Mouse (Mus musculus) kidney, postnatal 0 days (tissue): ENCODE measurements around the gene Plekhg2. TPM values are rescaled to one million over a fixed set of nuclear protein-coding genes. Genes with fewer than 3 reads are reported as not detected.

Experiments used
- ATAC-seq: fragments of 200-750 bp; cut with Nextera tagmentation; replicated peaks from 2 replicates; pipeline ENCODE4 v1.8.0; 2017; ENCODE audit warnings: low read depth, moderate number of reproducible peaks, moderate TSS enrichment, moderate library complexity; ENCODE audit not compliant: low FRiP score
- DNase-seq: peaks from one replicate; pipeline ENCODE4 v3.0.0-alpha.2; 2016; ENCODE audit warnings: low spot score
- H3K27ac ChIP-seq: fragments of 300-500 bp; sonication (generic); 2 replicates; pipeline ENCODE4 v1.5.1; 2014; ENCODE audit warnings: mild to moderate bottlenecking
- H3K27me3 ChIP-seq: fragments of 300-500 bp; sonication (generic); 2 replicates; pipeline ENCODE4 v1.6.1; 2014; ENCODE audit warnings: low read length, mixed read lengths; ENCODE audit not compliant: insufficient read depth
- H3K36me3 ChIP-seq: fragments of 300-500 bp; sonication (generic); 2 replicates; pipeline ENCODE4 v1.6.1; 2014; ENCODE audit warnings: low read length, mixed read lengths; ENCODE audit not compliant: insufficient read depth
- H3K4me1 ChIP-seq: fragments of 300-500 bp; sonication (generic); replicated peaks from 2 replicates; pipeline ENCODE4 v1.6.1; 2014; ENCODE audit warnings: antibody characterized with exemption, low read length, mixed read lengths; ENCODE audit not compliant: insufficient read depth
- H3K4me2 ChIP-seq: fragments of 300-500 bp; sonication (generic); 2 replicates; pipeline ENCODE4 v1.6.1; 2014; ENCODE audit warnings: mild to moderate bottlenecking, low read length, moderate library complexity, mixed read lengths
- H3K4me3 ChIP-seq: fragments of 300-500 bp; sonication (generic); replicated peaks from 2 replicates; pipeline ENCODE4 v1.5.1; 2014; ENCODE audit warnings: low read depth, low read length
- H3K9ac ChIP-seq: fragments of 300-500 bp; sonication (generic); 2 replicates; pipeline ENCODE4 v1.6.1; 2014; ENCODE audit warnings: low read depth, low read length
- H3K9me3 ChIP-seq: fragments of 300-500 bp; sonication (generic); replicated peaks from 2 replicates; pipeline ENCODE4 v1.6.1; 2016; ENCODE audit warnings: low read length, inconsistent platforms, mixed read lengths
- CTCF ChIP-seq: IDR thresholded peaks from 2 replicates; pipeline ENCODE4 v1.5.1; 2016; ENCODE audit warnings: antibody characterized with exemption, low read depth, mild to moderate bottlenecking, moderate library complexity
- WGBS: fragments of 180-500 bp; shearing (Covaris S2); extraction: QIAGEN DNeasy Blood & Tissue Kit; methylation state at CpG from one replicate; pipeline ENCODE4 v1.1.7; 2014; 5-methylcytosine and 5-hydroxymethylcytosine counted together
- polyA plus RNA-seq: library from polyadenylated mRNA; unstranded; fragments of >200 nt; fragmentation: Nextera tagmentation; extraction: Ambion mirVana; gene quantifications from 2 replicates; pipeline ENCODE4 v1.2.1, GENCODE M21; 2015

The Plekhg2 gene
- polyA plus RNA-seq, 1 experiment from 2014 or later: 29.9 TPM

- H3K36me3 ChIP-seq: peaks cover 19% of the 10 kb centered on the region; the same call in 1 of the 2 replicates
- H3K4me1 ChIP-seq: peaks cover 29% of the 10 kb centered on the region
- TF ChIP-seq CTCF: no peak
- no peak overlapping the region for H3K4me2 ChIP-seq
- no peak overlapping the region for H3K9ac ChIP-seq
- DNase-seq: no peak
- no peak for ATAC-seq
- H3K4me3 ChIP-seq: no peak overlapping the region
- H3K9me3 ChIP-seq: no peaks in the 10 kb centered on the region
- WGBS: 91% methylated on average over 9 of the region's 9 CpGs
- no peak overlapping the region for H3K27ac ChIP-seq
- H3K27me3 ChIP-seq: no peaks in the 10 kb centered on the region
Observed at GRCm38 (mm10) chr7:28385196-28385595, 12.8 kb upstream of the Plekhg2 start.

- 82% methylated on average over 6 of the region's 6 CpGs for WGBS
- DNase-seq: no peak
- Histone ChIP-seq H3K4me1 (peaks cover 33% of the 10 kb centered on the region), H3K36me3 (peaks cover 17% of the 10 kb centered on the region; the same call in 1 of the 2 replicates), H3K4me2 (no peak overlapping the region), H3K27me3 (no peaks in the 10 kb centered on the region), H3K27ac (no peak overlapping the region), H3K4me3 (no peak overlapping the region), H3K9me3 (no peaks in the 10 kb centered on the region), H3K9ac (no peak overlapping the region)
- ATAC-seq: no peak
- TF ChIP-seq CTCF: no peak
Observed at GRCm38 (mm10) chr7:28384162-28384561, 11.8 kb upstream of the Plekhg2 start.

GRCm38 (mm10) chr7:28383606-28384005 is 11.2 kb upstream of the Plekhg2 start:
- 73% methylated on average over 4 of the region's 4 CpGs for WGBS
- no peaks in the 10 kb centered on the region for H3K9me3 ChIP-seq
- H3K4me3 ChIP-seq: no peak overlapping the region
- H3K4me2 ChIP-seq: no peak overlapping the region
- DNase-seq: no peak
- H3K36me3 ChIP-seq: peaks cover 12% of the 10 kb centered on the region; the same call in 1 of the 2 replicates
- H3K27ac ChIP-seq: peak overlapping the region; percentile 98
- peaks cover 33% of the 10 kb centered on the region for H3K4me1 ChIP-seq
- no peak for TF ChIP-seq CTCF
- ATAC-seq: no peak
- H3K9ac ChIP-seq: no peak overlapping the region
- H3K27me3 ChIP-seq: no peaks in the 10 kb centered on the region

- Histone ChIP-seq H3K9me3 (no peaks in the 10 kb centered on the region), H3K27me3 (no peaks in the 10 kb centered on the region), H3K27ac (peak overlapping the region; percentile 98), H3K36me3 (peaks cover 7% of the 10 kb centered on the region; the same call in 1 of the 2 replicates), H3K4me1 (peaks cover 33% of the 10 kb centered on the region), H3K4me3 (no peak overlapping the region), H3K9ac (peak overlapping the region; percentile 41; the same call in 1 of the 2 replicates), H3K4me2 (peak overlapping the region; percentile 65)
- WGBS: 43% methylated on average over 11 of the region's 11 CpGs
- ATAC-seq: peak; percentile 38
- TF ChIP-seq CTCF: no peak
- DNase-seq: peak; percentile 42
Observed at GRCm38 (mm10) chr7:28382981-28383396, 10.6 kb upstream of the Plekhg2 start.

- no peak for TF ChIP-seq CTCF
Observed at GRCm38 (mm10) chr7:28382347-28382951, 10.1 kb upstream of the Plekhg2 start.

GRCm38 (mm10) chr7:28381938-28382337 is 9.5 kb upstream of the Plekhg2 start:
- under 1% methylated on average over 15 of the region's 20 CpGs for WGBS

More at GRCm38 (mm10) chr7:28382347-28382951, 10.1 kb upstream of the Plekhg2 start:
- Histone ChIP-seq H3K4me1 (peaks cover 39% of the 10 kb centered on the region), H3K27me3 (no peaks in the 10 kb centered on the region), H3K9me3 (no peaks in the 10 kb centered on the region), H3K36me3 (peaks cover 11% of the 10 kb centered on the region; the same call in 1 of the 2 replicates), H3K4me2 (peak overlapping the region; percentile 65), H3K4me3 (no peak overlapping the region), H3K27ac (peak overlapping the region; percentile 98), H3K9ac (peak overlapping the region; percentile 41; the same call in 1 of the 2 replicates)
- 0 out of 2 replicates have a peak, but pooled peaks have one; percentile 9 for ATAC-seq
- peak; percentile 44 for DNase-seq
- WGBS: 26% methylated on average over 10 of the region's 12 CpGs

More at GRCm38 (mm10) chr7:28381938-28382337, 9.5 kb upstream of the Plekhg2 start:
- Histone ChIP-seq H3K4me2 (peak overlapping the region; percentile 65), H3K4me3 (peak overlapping the region; percentile 25), H3K36me3 (peaks cover 15% of the 10 kb centered on the region; the same call in 1 of the 2 replicates), H3K9me3 (no peaks in the 10 kb centered on the region), H3K27ac (peak overlapping the region; percentile 98), H3K9ac (peak overlapping the region; percentile 61), H3K27me3 (no peaks in the 10 kb centered on the region), H3K4me1 (peaks cover 43% of the 10 kb centered on the region)
- no peak for TF ChIP-seq CTCF
- DNase-seq (peak; percentile 98), ATAC-seq (peak; percentile 67)
